11 mouse cellular contexts compared by ENCODE assay signal in genomic region chr2:44304261-44304970, GRCm38 (mm10).
DNase-seq lines count a peak whose midpoint lies in the region; ATAC-seq and TF ChIP-seq lines count a peak whose summit lies in the region.
"Had no signal": no experiment of that assay in that cellular context is flagged by ENCODE, and none has a peak within 500 bp of the region (broad histone marks: within the 10 kb centered on the region; RNA-seq: fewer than 3 reads in every experiment).

No protein-coding gene starts in this region.

- no peaks in the 10 kb centered on the region for H3K9me3 ChIP-seq in embryonic facial prominence, embryonic 13.5 days
- no peaks in the 10 kb centered on the region for H3K9me3 ChIP-seq in midbrain, postnatal 0 days (ENCODE audit: low read length)

- 31% methylated on average over 9 of the region's 9 CpGs for WGBS in embryonic facial prominence, embryonic 13.5 days
- WGBS in midbrain, postnatal 0 days: 22% methylated on average over 9 of the region's 9 CpGs

- TF ChIP-seq CTCF in gastrocnemius, adult 2 months (IDR thresholded peaks at IDR 0.05): no peak
- no peak for TF ChIP-seq CTCF in midbrain, postnatal 0 days (IDR thresholded peaks at IDR 0.05)

- no peaks in the 10 kb centered on the region for H3K27me3 ChIP-seq in embryonic facial prominence, embryonic 13.5 days
- H3K27me3 ChIP-seq in midbrain, postnatal 0 days (ENCODE audit: insufficient read depth, low read length): no peaks in the 10 kb centered on the region

- no peak for ATAC-seq in embryonic facial prominence, embryonic 13.5 days (ENCODE audit: insufficient number of reproducible peaks, insufficient read depth, low FRiP score, low TSS enrichment, low read depth)
- ATAC-seq in midbrain, postnatal 0 days (ENCODE audit: low FRiP score): 0 out of 2 replicates have a peak, but pooled peaks have one; percentile 27

- peak overlapping the region; percentile 36 for H3K4me2 ChIP-seq in embryonic facial prominence, embryonic 13.5 days
- no peak overlapping the region for H3K4me2 ChIP-seq in midbrain, postnatal 0 days (ENCODE audit: low read depth, low read length, poor library complexity, severe bottlenecking)

- peak overlapping the region; percentile 36 for H3K4me3 ChIP-seq in gastrocnemius, adult 2 months
- H3K4me3 ChIP-seq in embryonic facial prominence, embryonic 13.5 days: no peak overlapping the region
- H3K4me3 ChIP-seq in midbrain, postnatal 0 days (ENCODE audit: low read depth, low read length): no peak overlapping the region

- DNase-seq in gastrocnemius, adult 2 months: no peak
- no peak for DNase-seq in gastrocnemius, adult 18-20 months (ENCODE audit: low spot score)
- peak; percentile 46 for DNase-seq in kidney, adult 9 months
- peak; percentile 53 for DNase-seq in midbrain, postnatal 0 days (ENCODE audit: low spot score)
- no peak for DNase-seq in cerebellum, adult 9-10 months
- no peak for DNase-seq in thymus, postnatal 25 days
- no peak for DNase-seq in spleen, postnatal 10 days (ENCODE audit: low spot score in 2 of 2)
- DNase-seq: cerebellum, adult 11-12 months; heart, postnatal 4 days; lung, postnatal 10 days had no signal

- H3K9ac ChIP-seq in embryonic facial prominence, embryonic 13.5 days: no peak overlapping the region
- H3K9ac ChIP-seq in midbrain, postnatal 0 days (replicated peaks; ENCODE audit: low read length, poor library complexity, severe bottlenecking): no peak overlapping the region

- H3K27ac ChIP-seq in gastrocnemius, adult 2 months: peak overlapping the region; percentile 48; the same call in 1 of the 2 replicates
- no peak overlapping the region for H3K27ac ChIP-seq in embryonic facial prominence, embryonic 13.5 days
- H3K27ac ChIP-seq in midbrain, postnatal 0 days (ENCODE audit: low read depth, low read length): no peak overlapping the region

- intact Hi-C loops in gastrocnemius, adult 2 months (cut with DNase I): no loop called here

- H3K4me1 ChIP-seq in embryonic facial prominence, embryonic 13.5 days: peaks cover 11% of the 10 kb centered on the region; the same call in 1 of the 2 replicates
- no peaks in the 10 kb centered on the region for H3K4me1 ChIP-seq in midbrain, postnatal 0 days (ENCODE audit: insufficient read depth, low read length)

- H3K36me3 ChIP-seq in embryonic facial prominence, embryonic 13.5 days: no peaks in the 10 kb centered on the region
- H3K36me3 ChIP-seq in midbrain, postnatal 0 days (ENCODE audit: insufficient read depth, low read length): no peaks in the 10 kb centered on the region

Comparison
In these comparisons a context has a peak if more than half of its experiments do, and no peak if none do; other contexts are left out.
1. DNase-seq: peak in kidney, adult 9 months (single experiment) and midbrain, postnatal 0 days (single experiment); none in gastrocnemius, adult 2 months (single experiment), gastrocnemius, adult 18-20 months (single experiment), cerebellum, adult 9-10 months (single experiment), thymus, postnatal 25 days (single experiment) and spleen, postnatal 10 days (0 of 2).